Mouse (Mus musculus): ENCODE measurements around the gene Nipal1. TPM values are rescaled to one million over a fixed set of nuclear protein-coding genes. Genes with fewer than 3 reads are reported as not detected.
A peak's percentile ranks its signal among the peaks of the same experiment; 100 is the strongest.

Gene Nipal1
- total RNA-seq, 1 experiment from 2014 or later, result 1.2 TPM

- ATAC-seq (ENCODE audit: extremely low read depth, insufficient number of reproducible peaks, low FRiP score, poor library complexity, severe bottlenecking), result no peak
Observed at GRCm38 (mm10) chr5:72709976-72710375, 62.4 kb downstream of the Nipal1 start.

GRCm38 (mm10) chr5:72710572-72711278, 63.1 kb downstream of the Nipal1 start:
- peak; percentile 68 for ATAC-seq (ENCODE audit: extremely low read depth, insufficient number of reproducible peaks, low FRiP score, poor library complexity, severe bottlenecking)

- no peak for ATAC-seq (ENCODE audit: extremely low read depth, insufficient number of reproducible peaks, low FRiP score, poor library complexity, severe bottlenecking)
Observed at GRCm38 (mm10) chr5:72720587-72720986, 73.0 kb downstream of the Nipal1 start.

Other genes with a start within 250 kb of the Nipal1 start
- not detected in 2 replicates for gene Corin, start 143.3 kb upstream of the Nipal1 start, total RNA-seq (2017)
- 21.5 and 24.9 TPM in 2 replicates for gene Nfxl1, start 88.1 kb upstream of the Nipal1 start, total RNA-seq (2017)
- not detected in 2 replicates for gene Zar1, start 66.5 kb upstream of the Nipal1 start, total RNA-seq (2017)
- gene Gm5868, start 60.2 kb upstream of the Nipal1 start, total RNA-seq (2017), result 0.47 TPM in 1 of 2 replicates, not detected in the other
- 0.49 and 0.93 TPM in 2 replicates for gene Cnga1, start 3.5 kb upstream of the Nipal1 start, total RNA-seq (2017)
- gene Txk, start 105.0 kb downstream of the Nipal1 start, total RNA-seq (2017), result 20.1 and 22.3 TPM in 2 replicates
- gene Tec, start 220.7 kb downstream of the Nipal1 start, total RNA-seq (2017), result 145 and 155 TPM in 2 replicates

Measured in neutrophil, adult 5-6 weeks (primary cell).